Mouse (Mus musculus): ENCODE results near the gene Trap1a. TPM values are rescaled to one million over a fixed set of nuclear protein-coding genes. Genes with fewer than 3 reads are reported as not detected.

Trap1a gene
- total RNA-seq, 1 experiment = 256 TPM

GRCm38 (mm10) chrX:139367529-139367908, 34.0 kb downstream of the Trap1a start:
- no peaks in the 10 kb centered on the region for H3K4me1 ChIP-seq (ENCODE audit: control insufficient read depth in 2 of 2, insufficient read depth in 2 of 2, low read length in 2 of 2, poor library complexity in 1 of 2)
- no peak overlapping the region for H3K4me3 ChIP-seq (ENCODE audit: insufficient read depth in 1 of 2, low read depth in 1 of 2, low read length in 2 of 2, poor library complexity in 1 of 2, severe bottlenecking in 1 of 2)
- H3K27ac ChIP-seq (ENCODE audit: insufficient read depth, low read depth, low read length, poor library complexity, severe bottlenecking) = no peak overlapping the region
- in situ Hi-C loops (cut with MboI; ENCODE audit: low sequenced_read_pairs in 2 of 2, unreplicated experiment in 2 of 2) = no loop called here
- no peak overlapping the region for H3K9ac ChIP-seq (ENCODE audit: insufficient read depth, low read depth, low read length, poor library complexity, severe bottlenecking)
- DNase-seq (ENCODE audit: low read depth, low spot score) = no peak
- no peaks in the 10 kb centered on the region for H3K9me3 ChIP-seq (ENCODE audit: control insufficient read depth, insufficient read depth, low read depth, low read length)
- no peak for TF ChIP-seq CHD2 (IDR thresholded peaks at IDR 0.05; ENCODE audit: low read depth, low read length)
- no peak for TF ChIP-seq ZC3H11A (IDR thresholded peaks at IDR 0.05; ENCODE audit: borderline replicate concordance, low read depth, low read length)
- TF ChIP-seq ZNF384 (IDR thresholded peaks at IDR 0.05; ENCODE audit: low read depth, low read length) = no peak
- no peak for TF ChIP-seq HCFC1 (IDR thresholded peaks at IDR 0.05; ENCODE audit: borderline replicate concordance, insufficient read depth, low read length)
- no peak for TF ChIP-seq MAFK (IDR thresholded peaks at IDR 0.05; ENCODE audit: insufficient read depth, low read depth, low read length)
- no peaks in the 10 kb centered on the region for H3K36me3 ChIP-seq (ENCODE audit: control insufficient read depth, insufficient read depth, low read length, poor library complexity, severe bottlenecking)

- in situ Hi-C loops (cut with MboI; ENCODE audit: low sequenced_read_pairs in 2 of 2, unreplicated experiment in 2 of 2) = no loop called here
- Histone ChIP-seq H3K27ac (ENCODE audit: insufficient read depth, low read depth, low read length, poor library complexity, severe bottlenecking) (no peak overlapping the region), H3K9me3 (ENCODE audit: control insufficient read depth, insufficient read depth, low read depth, low read length) (no peaks in the 10 kb centered on the region), H3K36me3 (ENCODE audit: control insufficient read depth, insufficient read depth, low read length, poor library complexity, severe bottlenecking) (no peaks in the 10 kb centered on the region), H3K9ac (ENCODE audit: insufficient read depth, low read depth, low read length, poor library complexity, severe bottlenecking) (no peak overlapping the region), H3K4me3 (ENCODE audit: insufficient read depth in 1 of 2, low read depth in 1 of 2, low read length in 2 of 2, poor library complexity in 1 of 2, severe bottlenecking in 1 of 2) (no peak overlapping the region), H3K4me1 (ENCODE audit: control insufficient read depth in 2 of 2, insufficient read depth in 2 of 2, low read length in 2 of 2, poor library complexity in 1 of 2) (no peaks in the 10 kb centered on the region)
- no peak for DNase-seq (ENCODE audit: low read depth, low spot score)
- TF ChIP-seq ZC3H11A (IDR thresholded peaks at IDR 0.05; ENCODE audit: borderline replicate concordance, low read depth, low read length) (no peak), MAFK (IDR thresholded peaks at IDR 0.05; ENCODE audit: insufficient read depth, low read depth, low read length) (no peak), CHD2 (IDR thresholded peaks at IDR 0.05; ENCODE audit: low read depth, low read length) (no peak)
Measured at GRCm38 (mm10) chrX:139369122-139369521, 35.6 kb downstream of the Trap1a start.

GRCm38 (mm10) chrX:139372665-139373064, 39.2 kb downstream of the Trap1a start:
- Histone ChIP-seq H3K27ac (ENCODE audit: insufficient read depth, low read depth, low read length, poor library complexity, severe bottlenecking) (no peak overlapping the region), H3K36me3 (ENCODE audit: control insufficient read depth, insufficient read depth, low read length, poor library complexity, severe bottlenecking) (no peaks in the 10 kb centered on the region), H3K4me3 (ENCODE audit: insufficient read depth in 1 of 2, low read depth in 1 of 2, low read length in 2 of 2, poor library complexity in 1 of 2, severe bottlenecking in 1 of 2) (no peak overlapping the region), H3K4me1 (ENCODE audit: control insufficient read depth in 2 of 2, insufficient read depth in 2 of 2, low read length in 2 of 2, poor library complexity in 1 of 2) (no peaks in the 10 kb centered on the region), H3K9ac (ENCODE audit: insufficient read depth, low read depth, low read length, poor library complexity, severe bottlenecking) (no peak overlapping the region), H3K9me3 (ENCODE audit: control insufficient read depth, insufficient read depth, low read depth, low read length) (no peaks in the 10 kb centered on the region)
- in situ Hi-C loops (cut with MboI; ENCODE audit: low sequenced_read_pairs in 2 of 2, unreplicated experiment in 2 of 2) = no loop called here
- DNase-seq (ENCODE audit: low read depth, low spot score) = no peak
- TF ChIP-seq ZC3H11A (IDR thresholded peaks at IDR 0.05; ENCODE audit: borderline replicate concordance, low read depth, low read length) (no peak), CHD2 (IDR thresholded peaks at IDR 0.05; ENCODE audit: low read depth, low read length) (no peak), MAFK (IDR thresholded peaks at IDR 0.05; ENCODE audit: insufficient read depth, low read depth, low read length) (no peak), HCFC1 (IDR thresholded peaks at IDR 0.05; ENCODE audit: borderline replicate concordance, insufficient read depth, low read length) (no peak), ZNF384 (IDR thresholded peaks at IDR 0.05; ENCODE audit: low read depth, low read length) (no peak)

Other genes starting within 250 kb of the Trap1a start
- gene Serpina7, start 248.4 kb upstream of the Trap1a start, total RNA-seq (2012; rRNA removed) = 0.09 and 0.11 TPM in 2 replicates
- gene 4930513O06Rik, start 247.4 kb upstream of the Trap1a start, total RNA-seq (2012; rRNA removed) = not detected in 2 replicates
- not detected in 2 replicates for gene 4933428M09Rik, start 154.5 kb upstream of the Trap1a start, total RNA-seq (2012; rRNA removed)
- gene Mum1l1, start 123.6 kb upstream of the Trap1a start, total RNA-seq (2012; rRNA removed) = 4.1 and 7.7 TPM in 2 replicates
- gene D330045A20Rik, start 146.7 kb downstream of the Trap1a start, total RNA-seq (2012; rRNA removed) = 0.11 and 0.54 TPM in 2 replicates
- gene Rnf128, start 229.6 kb downstream of the Trap1a start, total RNA-seq (2012; rRNA removed) = 23.3 and 42.1 TPM in 2 replicates